Mouse (Mus musculus) retina, adult 2 months (tissue): Measurements from ENCODE around the gene Six3.

Source experiments
- DNase-seq: peaks from one replicate; pipeline ENCODE4 v3.0.0-alpha.2; 2012; ENCODE audit warnings: low read depth, low spot score

Six3 gene

GRCm38 (mm10) chr17:85613266-85613860, at the start of gene Six3:
Gene Six3, plus strand, starts transcription at chr17:85613608.
- no peak for DNase-seq

GRCm38 (mm10) chr17:85564107-85564506, 49.3 kb upstream of the Six3 start:
- no peak for DNase-seq

DNA sequence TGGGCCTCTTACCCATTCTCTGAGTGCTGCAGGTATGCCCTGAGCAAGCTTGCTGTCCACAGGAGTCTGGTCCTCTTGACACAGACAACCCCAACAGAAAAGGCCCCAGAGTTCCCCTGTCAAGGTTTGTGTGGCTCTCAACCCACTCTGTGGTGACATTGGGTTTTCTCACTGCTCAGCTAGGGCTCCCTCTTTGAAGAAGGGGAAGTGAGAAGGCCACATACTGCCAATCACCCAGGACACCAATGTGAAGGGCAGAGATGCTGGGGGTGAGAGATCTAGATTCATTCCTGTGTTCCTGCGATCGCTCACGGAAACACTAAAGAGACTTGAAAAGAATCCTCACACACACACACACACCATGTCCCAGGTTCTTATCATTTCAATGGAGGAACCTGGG, 39.4 kb upstream of the Six3 start:
- no peak for DNase-seq

GRCm38 (mm10) chr17:85578290-85578689, 35.1 kb upstream of the Six3 start:
- DNase-seq, result no peak

- no peak for DNase-seq
Measured at GRCm38 (mm10) chr17:85579350-85579749, 34.1 kb upstream of the Six3 start.

DNA sequence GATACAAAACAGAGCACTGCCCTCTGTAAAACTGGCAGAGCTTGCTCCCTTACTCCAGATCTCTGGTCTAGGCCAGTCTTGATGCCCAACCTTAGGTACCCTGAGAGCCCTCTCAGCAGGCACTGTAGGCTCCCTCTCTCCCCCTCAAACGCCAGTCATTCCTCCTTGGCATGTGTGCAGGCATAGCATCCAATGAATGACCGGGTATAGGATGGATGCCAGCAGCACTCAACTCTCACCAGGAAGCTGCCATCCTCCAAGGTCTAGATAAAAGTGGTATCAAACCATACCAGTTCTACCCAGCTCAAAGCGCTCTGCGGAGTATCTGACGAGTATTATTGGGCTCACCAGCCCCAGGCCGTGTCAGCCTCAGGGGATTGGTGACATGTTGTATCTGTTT, 33.2 kb upstream of the Six3 start:
- DNase-seq, result no peak

- DNase-seq, result no peak
Measured at GRCm38 (mm10) chr17:85584170-85584569, 29.2 kb upstream of the Six3 start.

GRCm38 (mm10) chr17:85584573-85584972, 28.8 kb upstream of the Six3 start:
- no peak for DNase-seq

DNA sequence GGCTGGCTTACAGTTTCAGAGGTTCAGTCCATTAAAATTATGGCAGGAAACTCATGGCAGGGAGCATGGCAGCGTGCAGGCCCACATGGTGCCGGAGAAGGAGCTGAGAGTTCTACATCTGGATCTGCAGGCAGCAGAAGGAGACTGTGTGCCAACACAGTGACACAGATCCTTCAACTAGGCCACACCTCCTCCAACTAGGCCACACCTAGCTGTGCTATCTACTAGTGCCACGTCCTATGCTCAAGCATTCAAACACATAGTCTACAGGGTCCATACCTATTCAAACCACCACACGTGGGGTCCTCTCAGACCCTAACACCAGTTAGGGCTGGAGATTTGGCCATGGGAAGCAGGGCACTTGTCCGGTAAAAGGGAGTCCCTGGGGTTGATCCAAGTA, 27.6 kb upstream of the Six3 start:
- no peak for DNase-seq

DNA sequence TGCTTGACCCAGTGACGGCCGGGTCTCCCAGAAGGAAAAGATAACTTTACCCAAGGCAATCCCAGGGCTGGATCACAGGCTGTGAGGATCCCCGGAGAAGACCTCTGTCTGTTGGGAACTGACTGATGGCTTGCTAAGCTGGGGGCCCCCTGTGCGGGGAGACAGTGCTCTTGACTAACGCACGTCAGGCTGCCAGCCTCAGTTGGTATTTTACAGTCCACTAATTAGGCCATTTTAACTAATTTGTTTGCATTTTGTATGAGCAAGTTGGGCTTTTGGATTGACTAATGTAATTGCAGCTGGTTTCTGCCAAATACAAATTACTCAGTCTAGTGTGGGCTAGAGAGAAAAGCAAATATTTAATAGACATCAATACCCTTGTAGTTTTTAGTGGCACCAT, 21.4 kb upstream of the Six3 start:
- no peak for DNase-seq

GRCm38 (mm10) chr17:85595853-85596252, 17.6 kb upstream of the Six3 start:
- no peak for DNase-seq

GRCm38 (mm10) chr17:85596341-85596890, 17.0 kb upstream of the Six3 start:
- no peak for DNase-seq

- DNase-seq, result no peak
Measured at GRCm38 (mm10) chr17:85599520-85599919, 13.9 kb upstream of the Six3 start.

DNA sequence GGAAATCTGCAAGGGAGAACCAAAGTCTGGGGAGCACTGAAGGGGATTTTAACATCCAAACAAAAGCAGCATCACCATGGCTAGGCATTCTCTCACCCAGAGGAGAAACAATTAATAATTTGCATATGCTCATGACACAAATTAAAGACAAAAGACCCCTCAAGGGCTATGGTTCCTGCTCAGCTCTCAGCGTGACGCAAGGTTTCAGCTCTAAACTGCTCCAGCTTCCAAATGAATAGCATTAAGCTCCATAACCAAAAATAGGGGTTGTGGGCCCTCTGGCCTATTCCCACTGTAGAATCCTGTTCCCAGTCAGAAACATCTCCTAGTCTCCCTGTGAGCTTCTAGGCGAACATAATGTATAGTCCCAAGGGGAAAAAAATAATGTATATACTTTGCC, 6.9 kb upstream of the Six3 start:
- DNase-seq, result no peak

- DNase-seq, result no peak
Measured at GRCm38 (mm10) chr17:85607556-85608365, 5.6 kb upstream of the Six3 start.

DNA sequence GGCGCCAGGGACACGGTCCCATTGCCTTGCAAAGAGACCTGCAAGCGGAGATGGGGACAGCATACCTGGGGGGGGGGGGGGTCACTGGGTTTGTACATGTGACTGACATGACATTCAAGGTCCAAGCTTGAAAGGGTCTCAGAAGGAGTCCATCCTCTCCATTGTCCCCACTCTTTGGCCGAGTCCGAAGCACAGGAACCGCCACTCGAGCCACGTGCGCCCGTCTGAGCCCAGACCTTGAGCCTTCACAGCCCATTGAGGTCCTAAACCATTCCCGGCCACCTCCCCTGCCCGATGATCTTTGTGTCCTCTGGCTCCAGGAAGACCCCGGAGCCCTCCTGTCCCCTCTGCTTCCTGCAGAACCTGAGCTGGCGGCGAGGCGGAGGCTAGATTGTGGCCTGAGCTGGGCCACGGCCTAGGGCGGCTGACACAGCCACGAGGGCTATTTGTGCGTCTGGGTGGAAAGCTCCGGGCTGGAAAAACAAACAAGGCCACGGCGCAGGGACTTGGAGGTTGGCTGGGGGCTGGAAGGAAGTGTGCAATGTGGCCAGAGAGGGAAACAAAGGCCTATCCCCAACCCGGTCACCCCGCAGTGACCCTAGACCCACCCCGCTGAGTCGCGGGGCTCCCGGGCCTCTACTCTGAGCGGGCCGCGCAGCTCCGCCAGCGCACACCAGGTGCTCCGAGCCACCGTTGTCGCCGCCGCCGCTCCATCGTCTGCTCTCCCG, 4.9 kb upstream of the Six3 start:
- no peak for DNase-seq

DNA sequence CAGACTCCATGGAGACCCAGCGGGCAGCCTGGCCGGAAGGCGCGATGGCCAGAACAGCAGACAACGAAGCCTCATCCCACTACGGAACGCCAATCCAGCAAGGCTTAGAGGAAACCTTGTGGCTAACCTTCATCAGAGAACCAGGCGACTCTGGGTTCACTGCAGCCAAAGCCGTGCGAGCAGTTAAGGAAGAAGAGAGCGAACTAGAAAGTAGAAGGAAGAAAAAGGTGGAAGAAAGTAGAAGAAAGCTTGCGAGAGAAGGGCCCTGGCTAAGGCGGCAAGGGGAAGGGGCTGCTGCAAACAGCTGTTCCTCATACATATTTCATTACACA, 4.3 kb upstream of the Six3 start:
- DNase-seq, result no peak

- no peak for DNase-seq
Measured at GRCm38 (mm10) chr17:85609621-85610392, 3.6 kb upstream of the Six3 start.

- no peak for DNase-seq
Measured at GRCm38 (mm10) chr17:85610393-85611115, 2.9 kb upstream of the Six3 start.

DNA sequence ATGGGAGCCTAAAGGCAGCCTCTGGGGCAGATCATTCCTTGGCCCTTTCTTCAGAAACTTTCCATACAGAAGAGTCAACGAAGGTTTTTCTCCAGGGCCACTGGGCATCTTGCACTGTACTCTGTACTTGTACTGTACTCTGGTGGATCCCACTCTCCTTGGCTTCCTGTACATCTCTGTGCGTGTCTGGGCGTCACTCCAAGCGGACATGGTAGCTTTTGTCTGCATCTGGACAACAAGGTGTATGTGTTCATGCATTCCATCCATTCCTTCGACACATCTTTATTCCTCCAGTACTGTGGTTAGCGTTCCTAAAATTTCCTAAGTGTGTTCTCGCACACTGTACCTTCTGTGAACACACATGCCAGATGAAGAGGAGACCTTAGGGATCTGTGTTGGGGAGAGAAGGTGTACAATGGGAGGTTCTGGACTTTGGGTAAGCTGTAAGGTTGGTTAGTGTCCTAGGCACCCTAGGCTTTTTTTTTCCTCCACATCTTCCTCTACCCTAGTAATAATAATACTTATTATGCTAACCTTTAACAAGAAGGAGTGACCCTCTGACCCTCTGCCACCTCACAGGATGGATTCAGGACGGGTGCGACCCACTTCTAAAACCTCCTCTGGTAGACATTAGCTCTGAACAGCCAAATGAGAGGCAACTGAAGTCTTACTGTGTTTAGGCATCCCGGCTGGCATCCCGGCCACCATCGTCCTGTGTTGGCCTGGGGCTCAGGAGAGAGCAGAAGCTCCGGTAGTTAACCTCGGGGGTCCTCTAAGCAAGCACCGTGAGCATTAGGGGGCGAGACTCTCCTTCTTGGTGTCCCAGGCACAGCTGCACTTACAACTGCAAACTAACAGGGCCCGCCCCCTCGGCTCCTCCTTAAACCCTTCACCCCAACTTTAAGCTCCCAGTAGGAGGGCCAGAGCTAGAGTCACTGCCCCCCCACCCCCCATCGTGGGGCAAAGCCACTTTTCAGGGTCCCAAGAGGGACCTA, 1.6 kb upstream of the Six3 start:
- no peak for DNase-seq
